Mouse (Mus musculus) gastrocnemius, postnatal 25 days (tissue): ENCODE data around the gene Chst13. TPM values are rescaled to one million over a fixed set of nuclear protein-coding genes. Genes with fewer than 3 reads are reported as not detected.

ENCODE experiments used
- DNase-seq: peaks from one replicate; pipeline ENCODE4 v3.0.0; 2022
- total RNA-seq, 2 experiments: library from RNA; stranded (reverse); gene quantifications; 1 replicate in 1 of 2; 2 replicates in 1 of 2; pipeline ENCODE4 v1.2.3; 2021

The Chst13 gene
- total RNA-seq, 2 experiments from 2014 or later, result 0.38 TPM; not detected in 1

GRCm38 (mm10) chr6:90319475-90320191 lies 5.4 kb downstream of the Chst13 start:
- peak; percentile 62 for DNase-seq

- DNase-seq, result no peak
These were observed 6.0 kb downstream of the Chst13 start for GRCm38 (mm10) chr6:90319019-90319418.

GRCm38 (mm10) chr6:90317510-90318258 lies 7.3 kb downstream of the Chst13 start:
- no peak for DNase-seq

GRCm38 (mm10) chr6:90315961-90316360 lies 9.0 kb downstream of the Chst13 start:
- DNase-seq, result no peak

GRCm38 (mm10) chr6:90308839-90309778 lies 15.9 kb downstream of the Chst13 start:
- DNase-seq, result no peak

- DNase-seq, result no peak
These were observed 18.5 kb downstream of the Chst13 start for GRCm38 (mm10) chr6:90306315-90306975.

GRCm38 (mm10) chr6:90300919-90301318 lies 24.1 kb downstream of the Chst13 start, which contains the start of gene BC048671:
BC048671 (plus strand) TSS chr6:90301219.
- no peak for DNase-seq

GRCm38 (mm10) chr6:90288265-90288664 lies 36.7 kb downstream of the Chst13 start:
- no peak for DNase-seq

Other genes with a start within 250 kb of the Chst13 start
- gene Vmn1r49, start 246.7 kb downstream of the Chst13 start, total RNA-seq, result not detected
- gene Vmn1r50, start 223.8 kb downstream of the Chst13 start, total RNA-seq, result not detected
- not detected for gene Vmn1r51, start 202.6 kb downstream of the Chst13 start, total RNA-seq
- gene Vmn1r52, start 150.4 kb downstream of the Chst13 start, total RNA-seq, result not detected
- not detected for gene V1ra8, start 122.4 kb downstream of the Chst13 start, total RNA-seq
- not detected for gene Vmn1r53, start 100.7 kb downstream of the Chst13 start, total RNA-seq
- gene Vmn1r54, start 78.9 kb downstream of the Chst13 start, total RNA-seq, result not detected
- not detected for gene BC048671, start 24.0 kb downstream of the Chst13 start, total RNA-seq
- not detected for gene Uroc1, start 8.1 kb upstream of the Chst13 start, total RNA-seq
- 10 to 100 TPM; 11.3 to 13.8 TPM for gene Zxdc, start 44.3 kb upstream of the Chst13 start, total RNA-seq
- gene Cfap100, start 103.6 kb upstream of the Chst13 start, total RNA-seq, result 1 to 10 TPM; 1.0 to 1.1 TPM
- 10 to 100 TPM; 29.8 to 33.3 TPM for gene Klf15, start 137.4 kb upstream of the Chst13 start, total RNA-seq
- gene Aldh1l1, start 161.2 kb upstream of the Chst13 start, total RNA-seq, result 1 to 10 TPM; 5.0 to 7.6 TPM